Mouse (Mus musculus) left cerebral cortex, adult 11 months (tissue): ENCODE measurements around the gene Yes1.
"Not testable (repeated sequence)": the region's sequence is repeated elsewhere in the genome, so short reads cannot be mapped to it uniquely, and the experiment has no call there.

Experiments
- DNase-seq: peaks from one replicate; pipeline ENCODE4 v3.0.0; 2022; ENCODE audit warnings: low spot score

The Yes1 gene

DNA sequence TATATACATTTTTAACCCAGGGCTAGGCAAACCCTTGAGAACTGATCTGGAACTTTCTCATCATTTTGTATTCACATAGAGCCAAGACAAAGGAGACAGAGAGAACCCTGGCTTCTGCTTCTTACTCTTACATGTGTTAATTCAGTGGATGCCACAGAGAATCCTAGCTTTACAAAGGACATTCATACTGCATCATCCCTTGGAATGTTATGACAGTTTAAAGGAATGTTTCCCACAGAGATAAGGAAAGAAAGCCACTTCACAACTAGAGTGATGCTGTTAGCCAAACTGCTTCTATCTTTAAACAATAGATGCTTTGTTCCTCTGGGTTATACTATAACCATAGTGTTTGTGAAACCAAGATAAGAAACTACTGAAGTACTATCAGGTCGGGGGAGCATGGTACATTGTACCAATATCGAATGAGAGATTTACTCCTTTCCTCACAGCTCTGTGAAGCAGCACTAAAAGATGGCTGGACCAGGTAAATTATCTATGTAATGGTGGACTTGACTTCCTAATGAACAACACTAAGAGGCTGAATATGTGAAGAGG, 95.3 kb downstream of the Yes1 start:
- no peak for DNase-seq

DNA sequence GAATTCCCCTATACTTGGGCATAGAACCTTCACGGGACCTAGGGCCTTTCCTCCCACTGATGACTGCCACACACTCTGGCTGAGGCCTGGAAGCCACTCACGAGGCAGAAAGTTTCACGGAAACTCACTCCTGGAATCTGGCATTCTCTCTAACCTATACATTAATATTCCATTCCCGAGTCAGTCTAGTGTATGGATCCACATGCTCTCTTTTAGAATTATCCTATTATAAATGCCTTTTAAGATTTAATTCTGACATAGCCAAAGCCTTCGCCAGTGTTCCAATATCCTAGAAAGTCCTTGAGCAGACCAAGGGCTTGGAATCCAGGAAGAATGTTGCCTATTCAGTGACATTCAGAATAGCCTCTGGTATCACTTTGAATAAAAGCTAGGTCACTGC, 100.5 kb downstream of the Yes1 start:
- DNase-seq: no peak

DNA sequence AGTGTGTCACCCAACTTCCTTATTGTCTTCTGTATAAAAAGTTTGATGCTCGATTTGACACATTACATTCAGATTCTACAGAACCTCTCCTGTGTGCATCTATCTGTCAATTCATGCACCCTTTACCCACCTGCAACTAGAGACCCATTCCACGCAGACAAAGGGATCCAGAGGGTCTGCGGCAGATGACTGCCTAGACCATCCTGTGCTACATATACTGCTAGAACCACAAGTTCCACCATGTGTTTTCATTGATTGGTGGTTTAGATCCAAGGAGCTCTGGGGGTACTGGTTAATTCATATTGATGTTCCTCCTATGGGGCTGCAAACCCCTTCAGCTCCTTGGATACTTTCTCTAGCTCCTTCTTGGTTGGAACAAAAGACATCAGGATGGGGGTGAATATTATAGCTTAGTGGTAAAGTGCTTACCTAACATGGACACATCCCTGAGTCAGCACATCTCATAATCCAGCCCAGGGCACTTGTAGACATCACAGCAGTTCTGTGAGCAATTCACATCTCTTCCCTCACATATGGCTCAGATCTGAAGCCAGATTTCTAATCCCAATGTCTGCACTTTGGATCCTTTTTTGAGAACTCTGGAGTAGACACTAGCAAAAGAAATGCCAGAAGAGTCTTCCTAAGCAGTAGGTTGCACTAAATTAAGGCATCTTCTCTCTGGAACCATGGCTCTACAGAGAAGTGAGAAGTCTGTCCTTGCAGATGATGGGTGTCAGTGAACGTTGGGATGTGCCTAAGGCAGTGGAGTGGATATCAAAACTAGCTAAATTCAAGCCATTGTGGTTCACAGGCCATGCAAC, 101.5 kb downstream of the Yes1 start:
- DNase-seq: no peak

GRCm38 (mm10) chr5:32713042-32713702, 102.2 kb downstream of the Yes1 start:
- DNase-seq: no peak

GRCm38 (mm10) chr5:32713703-32714467, 102.9 kb downstream of the Yes1 start:
- DNase-seq: peak; percentile 94

- DNase-seq: no peak
These were observed 106.8 kb downstream of the Yes1 start for GRCm38 (mm10) chr5:32717726-32718125.

- no peak for DNase-seq
These were observed 107.9 kb downstream of the Yes1 start for GRCm38 (mm10) chr5:32718916-32719315.

- DNase-seq: no peak
These were observed 109.4 kb downstream of the Yes1 start for GRCm38 (mm10) chr5:32720416-32720815.

DNA sequence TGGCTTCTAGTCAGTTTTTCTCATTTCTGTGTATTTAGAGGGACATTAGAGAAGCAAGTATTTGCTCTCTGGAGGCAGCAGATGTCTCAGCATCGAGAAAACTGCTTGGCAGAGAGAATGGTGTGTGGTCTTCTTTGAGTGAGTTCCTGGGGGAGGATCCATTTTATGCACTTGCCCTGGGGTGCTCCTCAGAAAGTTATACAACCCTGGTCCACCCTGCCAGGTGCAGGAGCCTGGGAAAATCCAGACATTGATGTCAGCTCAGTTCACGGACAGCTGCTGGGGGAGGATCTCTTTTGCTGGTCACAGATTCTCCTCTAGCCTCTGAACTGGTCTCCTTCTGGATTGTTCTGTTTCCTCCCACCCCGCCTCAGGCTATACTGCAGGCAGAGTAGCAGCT, 110.3 kb downstream of the Yes1 start:
- DNase-seq: no peak

DNA sequence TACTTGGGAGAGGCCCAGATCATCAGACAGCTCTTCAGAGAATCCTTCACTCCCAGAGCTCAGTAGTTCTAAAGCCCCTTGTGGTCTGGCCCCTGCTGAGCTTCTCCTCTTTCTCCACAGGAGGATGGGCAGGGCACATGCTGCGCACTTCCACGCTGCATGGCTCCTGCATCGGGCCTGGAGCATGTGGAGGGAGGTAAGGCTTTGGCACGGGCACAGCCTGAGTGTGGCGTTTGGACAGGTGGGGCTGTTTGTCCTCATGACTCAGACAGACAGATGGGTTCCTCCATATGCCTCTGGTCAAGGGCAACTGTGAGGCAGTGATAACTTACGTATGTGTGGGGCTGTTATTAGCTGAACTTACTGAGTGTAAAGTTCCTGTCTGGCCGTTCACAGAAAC, 111.3 kb downstream of the Yes1 start:
- no peak for DNase-seq

GRCm38 (mm10) chr5:32722711-32723110, 111.7 kb downstream of the Yes1 start:
- not testable (repeated sequence) for DNase-seq

DNA sequence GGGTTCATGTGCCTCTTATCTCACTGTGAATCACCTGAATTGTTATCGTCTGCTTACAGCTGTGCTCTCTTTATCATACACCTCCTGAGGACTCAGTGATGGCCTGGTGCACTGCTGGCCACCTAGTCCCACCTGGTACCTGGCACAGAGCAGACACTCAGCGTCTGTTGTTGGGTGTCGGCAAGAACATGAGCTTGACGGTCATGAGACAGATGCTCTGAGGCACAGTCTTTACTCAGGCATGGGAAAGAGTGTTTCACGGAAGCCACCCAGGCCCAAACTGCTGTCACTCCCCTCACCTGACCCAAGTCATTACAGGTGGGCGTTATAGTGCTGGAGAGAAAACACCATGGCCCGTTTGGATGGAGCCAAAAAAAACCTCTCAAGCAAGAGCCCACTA, 113.0 kb downstream of the Yes1 start:
- no peak for DNase-seq

DNA sequence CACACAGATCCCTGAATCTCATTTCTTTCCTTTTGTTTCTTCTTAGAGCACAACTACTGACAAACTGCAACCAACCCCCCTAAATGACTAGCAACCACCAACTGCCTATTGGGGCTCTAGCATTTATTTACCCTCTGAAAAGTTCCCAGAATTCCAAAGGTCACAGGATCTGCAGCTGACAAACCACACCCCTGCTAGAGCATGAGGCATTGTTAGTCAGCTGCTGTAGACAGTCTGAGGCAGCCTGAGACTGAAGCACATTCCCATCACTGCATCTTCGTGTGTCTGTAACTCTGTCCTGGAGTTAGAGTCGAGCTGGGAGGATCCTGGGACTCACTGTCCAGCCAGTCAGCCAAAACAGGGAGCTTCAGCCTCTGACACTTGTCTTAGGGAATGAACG, 114.4 kb downstream of the Yes1 start:
- not testable (repeated sequence) for DNase-seq

DNA sequence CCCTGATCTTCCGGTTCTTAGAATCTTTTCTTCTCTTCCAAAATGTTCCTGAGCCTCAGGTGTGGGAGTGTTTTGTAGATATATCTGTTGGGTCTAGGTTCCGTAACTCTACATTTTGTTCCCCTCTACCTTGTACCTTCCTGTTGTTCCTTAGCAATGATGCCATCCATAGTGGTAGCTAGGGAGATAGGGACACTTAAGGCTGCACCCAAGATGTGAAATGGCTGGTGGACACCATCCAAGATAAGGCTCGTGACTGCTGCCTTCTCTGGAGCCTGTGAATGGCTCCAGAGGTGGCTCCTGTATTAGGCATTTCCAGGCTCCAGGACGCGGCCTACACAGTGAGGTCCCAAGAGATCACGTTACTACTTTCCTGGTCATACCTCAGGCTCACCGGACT, 117.3 kb downstream of the Yes1 start:
- DNase-seq: no peak

- no peak for DNase-seq
These were observed 117.9 kb downstream of the Yes1 start for GRCm38 (mm10) chr5:32728851-32729250.

DNA sequence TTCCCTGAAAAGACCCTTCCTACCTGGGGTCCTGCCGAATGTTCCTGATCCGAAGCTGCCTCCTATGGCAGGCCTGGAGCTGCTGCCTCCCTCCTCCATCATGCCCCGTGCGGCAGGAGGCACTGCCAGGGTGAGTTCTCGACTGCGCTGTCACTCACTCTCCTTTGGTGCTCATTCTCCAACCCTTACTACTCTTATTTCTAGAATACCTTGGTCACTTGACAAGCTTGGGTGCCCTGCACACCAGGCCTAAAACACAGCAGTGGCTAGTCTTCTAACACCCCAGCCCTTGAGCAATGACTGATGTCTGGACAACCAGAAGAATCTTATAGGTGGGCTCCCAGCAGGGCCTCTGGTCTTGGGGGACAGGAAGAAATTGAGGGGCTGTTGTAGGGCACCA, 122.9 kb downstream of the Yes1 start:
- not testable (repeated sequence) for DNase-seq

DNA sequence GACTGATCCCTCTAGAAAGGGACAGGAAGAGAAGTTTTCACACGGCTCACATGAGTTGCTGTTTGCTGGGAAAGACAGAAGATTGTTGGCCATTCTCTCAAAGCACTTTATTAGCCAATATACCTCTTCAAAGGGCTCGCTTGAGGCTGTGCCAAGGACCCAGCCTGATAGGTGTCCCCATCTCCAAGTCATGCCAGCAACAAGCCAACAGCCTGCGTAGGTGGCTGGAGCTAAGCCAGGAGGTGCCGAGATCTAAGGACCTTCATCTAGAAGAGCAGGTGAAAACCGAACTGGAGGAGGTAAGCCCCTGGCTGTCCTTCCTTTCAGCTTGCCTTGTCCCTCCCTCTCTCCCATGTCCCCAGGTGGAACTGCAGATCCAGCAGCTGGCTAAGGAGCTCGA, 124.8 kb downstream of the Yes1 start:
- no peak for DNase-seq
